Mouse (Mus musculus) frontal cortex, adult 2 months (tissue): ENCODE data around the gene Spink2. TPM values are rescaled to one million over a fixed set of nuclear protein-coding genes. Genes with fewer than 3 reads are reported as not detected.
"Not testable (repeated sequence)": the region's sequence is repeated elsewhere in the genome, so short reads cannot be mapped to it uniquely, and the experiment has no call there.

Source experiments
- DNase-seq, 2 experiments: peaks; one replicate each; pipeline ENCODE4 v3.0.0; 2022; ENCODE audit warnings: low spot score in 1 of 2; ENCODE audit errors: extremely low spot score in 1 of 2
- polyA plus RNA-seq: library from polyadenylated mRNA; depleted of rRNA; stranded (reverse); fragments of >200 nt; gene quantifications from 2 replicates; pipeline ENCODE4 v1.2.3, GENCODE M21; 2012; rRNA removed

The Spink2 gene
- polyA plus RNA-seq = 0.22 TPM in 1 of 2 replicates, not detected in the other

- DNase-seq = no peak
These were observed at the start of gene Spink2 for GRCm38 (mm10) chr5:77211236-77211635. TSS of gene Spink2 (minus strand) at chr5:77211471.

- DNase-seq = no peak
These were observed 48.9 kb upstream of the Spink2 start for GRCm38 (mm10) chr5:77260141-77260540.

DNA sequence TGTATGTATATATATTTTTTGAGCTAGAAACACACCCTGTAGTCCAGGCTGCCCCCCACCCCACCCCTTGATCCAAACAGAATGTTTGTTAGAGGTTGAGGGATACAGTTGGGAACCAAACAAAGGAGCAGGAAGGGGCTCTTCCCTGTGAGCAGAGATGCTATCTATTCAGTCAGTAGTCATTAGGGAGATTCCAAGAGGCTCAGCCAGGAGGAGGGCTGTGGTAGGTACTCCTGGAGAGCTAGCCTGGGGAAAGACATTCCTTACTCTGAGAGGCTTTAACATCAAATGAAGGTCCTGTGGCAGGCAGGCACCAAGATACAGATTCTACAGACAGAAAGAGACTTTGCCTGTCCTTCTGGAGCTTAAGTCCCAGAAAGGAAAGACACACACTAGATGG lies 48.0 kb upstream of the Spink2 start:
- DNase-seq = no peak

DNA sequence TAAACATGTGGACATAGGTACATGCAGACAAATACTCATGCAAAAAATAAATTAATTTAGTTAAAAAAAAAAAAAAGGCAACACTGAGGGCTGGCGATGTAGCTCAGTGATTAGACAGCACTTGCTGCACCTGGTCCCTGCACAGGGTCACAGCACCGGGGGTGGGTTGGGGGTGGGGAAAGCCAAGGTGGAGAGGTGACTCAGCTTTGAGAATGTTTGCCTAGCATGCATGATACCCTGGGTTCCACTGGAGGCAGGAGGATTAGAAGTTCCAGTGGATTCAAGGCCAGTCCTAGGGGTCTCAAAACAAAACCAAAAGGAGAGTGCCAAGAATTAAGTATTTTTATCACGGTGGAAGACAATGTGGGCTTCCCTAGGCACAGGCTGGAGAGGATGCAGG lies 46.3 kb upstream of the Spink2 start:
- no peak for DNase-seq

GRCm38 (mm10) chr5:77254402-77254801 lies 43.1 kb upstream of the Spink2 start:
- no peak for DNase-seq

DNA sequence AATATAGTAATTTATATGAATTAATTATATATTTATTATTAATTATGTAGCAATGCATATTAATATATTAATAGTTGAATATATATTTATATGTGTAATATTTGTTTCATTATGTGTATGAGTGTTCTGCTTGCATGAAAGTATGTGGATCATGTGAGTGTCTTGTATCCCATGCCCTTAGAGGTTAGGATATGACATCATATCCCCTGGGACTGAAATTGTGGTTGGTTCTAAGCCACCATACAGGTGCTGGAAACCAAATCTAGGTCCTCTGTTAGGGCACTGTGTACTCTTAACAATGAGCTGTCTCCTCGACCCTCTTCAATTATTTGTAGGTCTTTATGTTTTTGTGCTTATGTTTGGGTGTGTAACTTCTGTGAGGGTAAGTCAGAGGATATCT lies 41.9 kb upstream of the Spink2 start:
- no peak for DNase-seq

GRCm38 (mm10) chr5:77252115-77252827 lies 41.0 kb upstream of the Spink2 start:
- DNase-seq = no peak

DNA sequence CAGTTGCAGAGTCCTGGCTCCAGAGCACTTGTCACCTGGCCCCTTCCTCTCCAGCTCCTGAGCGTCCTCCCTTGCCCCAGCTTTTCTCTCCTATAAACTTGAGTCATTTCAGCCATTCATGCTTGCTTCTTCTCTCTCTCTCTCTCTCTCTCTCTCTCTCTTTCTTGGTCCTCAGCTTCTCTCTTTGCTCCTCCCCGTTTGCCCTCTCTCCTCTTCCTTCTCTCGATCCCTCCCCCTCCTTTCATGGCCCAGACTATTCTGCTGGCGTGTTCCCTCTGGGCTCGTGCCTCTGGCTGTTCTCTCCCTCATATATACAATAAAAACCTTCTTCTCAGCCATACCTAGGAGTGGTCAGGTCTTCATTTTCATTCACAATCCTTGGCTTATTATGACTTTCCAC lies 40.4 kb upstream of the Spink2 start:
- no peak for DNase-seq

GRCm38 (mm10) chr5:77250083-77250482 lies 38.8 kb upstream of the Spink2 start:
- DNase-seq = no peak

GRCm38 (mm10) chr5:77245787-77246671 lies 34.8 kb upstream of the Spink2 start:
- DNase-seq = no peak

GRCm38 (mm10) chr5:77245463-77245786 lies 34.2 kb upstream of the Spink2 start:
- no peak for DNase-seq

DNA sequence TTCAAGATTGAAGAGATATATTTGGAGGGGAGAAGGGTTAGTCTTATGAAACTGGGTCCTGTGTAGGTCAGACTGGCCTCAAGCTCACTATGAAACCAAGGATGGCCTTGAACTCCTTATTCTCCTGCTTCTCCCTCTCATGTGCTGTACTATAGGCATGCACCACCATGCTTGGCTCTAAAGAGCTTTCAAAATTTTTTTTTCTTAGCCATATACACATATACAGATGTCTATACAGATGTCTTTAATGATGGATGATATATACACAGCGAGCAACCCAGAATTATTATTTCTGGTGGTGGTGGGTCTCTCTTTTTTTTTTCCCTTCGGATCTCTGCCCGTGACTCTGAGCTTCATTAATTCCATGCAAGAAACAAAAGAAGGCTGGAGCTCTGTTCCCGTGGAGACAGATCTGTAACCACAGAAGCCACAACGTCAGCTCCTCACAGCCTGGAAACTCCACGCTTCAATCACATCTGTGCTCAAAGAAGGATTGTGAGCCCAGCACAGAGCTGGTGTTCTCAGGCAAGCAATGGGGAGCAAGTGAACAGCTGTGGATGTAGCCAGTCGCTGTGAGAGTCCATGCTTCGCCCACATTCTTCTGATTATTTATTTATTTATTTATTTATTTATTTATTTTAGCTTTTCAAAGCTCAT lies 33.2 kb upstream of the Spink2 start:
- no peak for DNase-seq

- DNase-seq = no peak
These were observed 25.8 kb upstream of the Spink2 start for GRCm38 (mm10) chr5:77237104-77237503.

DNA sequence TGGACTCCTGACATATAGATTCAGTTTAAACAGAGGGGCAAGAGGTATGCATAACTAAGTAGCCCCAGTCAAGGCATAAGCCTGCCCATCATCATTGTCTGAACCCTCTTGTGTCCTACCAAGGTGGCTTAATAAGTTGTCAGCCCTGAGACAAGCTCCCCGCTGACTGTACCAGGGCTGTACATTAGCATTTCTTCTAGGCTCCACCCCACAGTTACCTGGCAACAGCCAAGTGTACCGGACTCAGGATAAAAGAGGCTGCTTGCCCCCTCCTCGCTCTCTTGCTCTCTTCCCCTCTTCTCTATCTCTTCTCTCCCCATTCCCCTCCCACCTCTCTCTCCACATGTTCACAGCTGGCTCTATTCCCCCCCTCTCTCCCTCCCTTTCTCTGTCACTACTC lies 23.6 kb upstream of the Spink2 start:
- DNase-seq = no peak

- not testable (repeated sequence) for DNase-seq
These were observed 20.6 kb upstream of the Spink2 start for GRCm38 (mm10) chr5:77231863-77232262.

DNA sequence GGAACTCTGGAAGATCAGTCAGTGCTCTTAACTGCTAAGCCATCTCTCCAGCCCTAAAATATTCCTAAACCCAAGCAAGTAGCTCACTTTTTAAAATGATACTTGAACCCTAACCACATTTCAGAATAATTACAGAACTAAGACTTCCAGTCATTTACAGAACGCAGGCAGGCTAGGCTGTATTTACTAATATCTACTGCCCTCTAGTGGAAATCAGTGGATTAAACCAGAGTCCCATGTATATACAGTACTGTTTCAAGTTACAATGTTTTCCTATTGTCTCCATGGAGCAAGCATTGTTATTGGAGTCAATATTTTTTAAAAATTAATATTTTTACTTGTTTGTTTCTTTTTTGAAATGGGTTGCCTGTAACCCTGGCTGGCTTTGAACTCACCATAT lies 17.7 kb upstream of the Spink2 start:
- DNase-seq = peak in 1 of 2 experiments; percentile 61

DNA sequence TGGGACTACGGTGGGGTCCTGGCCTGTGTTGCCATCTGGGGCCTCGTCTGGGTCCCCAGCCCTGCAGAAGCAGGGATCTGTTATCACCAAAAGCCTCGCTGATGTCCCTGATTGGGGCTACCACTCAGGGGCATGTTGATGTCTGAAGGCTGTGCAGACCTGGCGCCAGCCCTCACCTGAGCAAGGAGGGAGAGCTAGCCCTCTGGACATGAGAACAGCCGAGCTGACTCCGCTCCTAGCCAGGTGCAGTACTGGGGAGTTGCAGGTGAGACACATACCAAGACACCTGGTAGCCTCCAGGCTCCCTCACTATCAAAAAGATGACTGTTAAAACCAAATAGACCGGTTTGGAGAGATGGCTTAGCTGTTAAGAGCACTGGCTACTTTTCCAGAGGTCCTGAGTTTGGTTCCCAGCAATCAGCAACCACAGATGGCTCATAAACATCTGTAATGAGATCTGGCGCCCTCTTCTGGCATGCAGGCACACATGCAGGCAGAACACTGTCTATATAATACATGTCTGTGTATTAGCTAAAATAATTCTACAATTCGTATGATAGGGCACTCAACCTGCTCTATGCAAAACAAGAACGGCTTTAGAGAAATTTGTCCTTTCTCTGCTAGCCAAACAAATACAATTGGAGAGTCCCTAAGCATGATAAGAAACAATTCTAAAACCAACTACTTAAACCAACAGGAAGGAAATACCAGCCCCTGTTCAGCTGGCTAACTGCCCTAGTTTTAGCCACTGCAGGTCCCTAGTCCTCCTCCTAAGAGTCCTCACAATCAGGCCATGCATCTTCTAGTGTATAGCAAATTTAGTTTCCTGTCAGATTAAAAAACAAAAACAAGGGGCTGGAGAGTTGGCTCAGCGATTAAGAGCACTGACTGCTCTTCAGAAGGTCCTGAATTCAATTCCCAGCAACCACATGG lies 12.0 kb upstream of the Spink2 start:
- DNase-seq = no peak

- no peak for DNase-seq
These were observed 6.5 kb upstream of the Spink2 start for GRCm38 (mm10) chr5:77217724-77218123.

GRCm38 (mm10) chr5:77217211-77217610 lies 5.9 kb upstream of the Spink2 start:
- DNase-seq = peak; percentile 49 to 90

DNA sequence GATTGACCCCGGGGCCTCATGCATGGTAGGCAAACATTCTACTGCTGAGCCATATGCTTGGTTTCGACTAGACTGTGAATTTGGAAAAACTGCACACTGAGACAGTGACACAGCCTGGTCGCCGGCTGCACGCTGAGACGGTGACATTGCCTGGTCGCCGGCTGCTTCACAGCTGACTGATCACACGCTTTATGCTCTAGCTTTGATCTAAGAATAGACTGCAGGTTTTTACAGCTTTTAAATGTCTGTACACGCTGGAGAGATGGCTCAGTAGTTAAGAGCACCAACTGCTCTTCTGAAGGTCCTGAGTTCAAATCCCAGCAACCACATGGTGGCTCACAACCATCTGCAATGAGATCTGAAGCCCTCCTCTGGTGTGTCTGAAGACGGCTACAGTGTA lies 5.1 kb downstream of the Spink2 start:
- DNase-seq = no peak
